Mouse (Mus musculus): ENCODE results near the gene Ndufs4. TPM values are rescaled to one million over a fixed set of nuclear protein-coding genes. Genes with fewer than 3 reads are reported as not detected.

Gene Ndufs4
- polyA plus RNA-seq, 1 experiment: 1.0 TPM

DNA sequence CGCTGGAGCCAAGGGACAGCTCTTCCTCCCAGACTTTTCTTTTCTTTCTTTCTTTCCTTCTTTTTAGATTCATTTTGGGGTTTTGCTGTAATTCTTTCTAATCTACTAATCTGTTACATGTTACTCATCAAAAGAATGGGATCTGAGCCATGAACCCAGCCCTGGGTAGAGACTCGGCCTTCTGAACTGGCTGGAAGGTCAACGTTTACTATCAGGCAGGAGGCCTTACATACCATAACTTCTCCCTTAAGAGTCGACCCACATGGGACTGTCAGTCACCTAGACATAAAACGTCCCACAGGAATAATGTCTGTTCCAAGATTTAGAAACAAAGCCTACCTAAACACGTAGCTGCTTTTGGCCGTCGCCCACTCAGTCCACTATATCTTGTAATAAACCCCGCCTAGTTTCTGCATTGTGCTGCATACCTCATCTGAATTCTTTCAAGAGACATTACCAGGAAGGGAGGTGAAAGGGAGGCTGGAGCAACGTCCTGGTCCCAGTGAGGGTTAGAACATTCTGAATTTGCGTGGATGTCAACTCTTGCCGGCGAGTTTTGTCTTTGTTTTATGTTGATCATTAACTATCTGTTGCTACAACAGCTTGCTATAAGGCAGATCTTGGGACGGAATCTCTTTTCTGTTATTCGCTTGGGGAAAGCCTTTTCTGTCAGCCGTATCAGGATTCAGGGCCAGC, 116.5 kb downstream of the Ndufs4 start:
- no peaks in the 10 kb centered on the region for H3K9me3 ChIP-seq (ENCODE audit: control insufficient read depth, low read length)
- TF ChIP-seq TAL1 (IDR thresholded peaks at IDR 0.05; ENCODE audit: low read length) (no peak), GATA1 (IDR thresholded peaks at IDR 0.05; ENCODE audit: low read length) (no peak)
- H3K4me1 ChIP-seq (ENCODE audit: control insufficient read depth): no peaks in the 10 kb centered on the region
- no peaks in the 10 kb centered on the region for H3K27me3 ChIP-seq (ENCODE audit: control insufficient read depth)
- H3K4me3 ChIP-seq (replicated peaks): no peak overlapping the region
- no peaks in the 10 kb centered on the region for H3K36me3 ChIP-seq (ENCODE audit: control insufficient read depth)

DNA sequence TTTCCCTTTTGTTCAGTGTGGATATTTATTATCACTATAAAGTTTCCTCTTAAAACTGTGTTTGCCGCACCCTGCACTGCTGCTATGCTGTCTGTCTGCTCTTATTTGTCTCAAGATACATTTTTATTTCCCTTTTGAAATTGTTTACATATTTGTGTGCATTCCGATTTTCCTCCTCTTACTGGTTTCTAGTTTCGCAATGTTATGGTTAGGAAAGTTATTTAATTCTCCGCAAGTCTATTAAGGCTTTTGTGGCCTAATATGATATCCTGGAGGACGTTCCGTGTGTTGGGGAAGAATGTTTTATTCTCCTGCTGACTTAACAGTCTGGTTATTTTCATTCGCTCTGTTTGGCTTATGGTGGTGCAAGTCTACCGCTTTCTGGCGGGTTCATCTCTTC, 120.3 kb downstream of the Ndufs4 start:
- TF ChIP-seq TAL1 (IDR thresholded peaks at IDR 0.05; ENCODE audit: low read length) (no peak), GATA1 (IDR thresholded peaks at IDR 0.05; ENCODE audit: low read length) (no peak)
- no peaks in the 10 kb centered on the region for H3K36me3 ChIP-seq (ENCODE audit: control insufficient read depth)
- H3K27me3 ChIP-seq (ENCODE audit: control insufficient read depth): no peaks in the 10 kb centered on the region
- H3K4me3 ChIP-seq (replicated peaks): no peak overlapping the region
- H3K9me3 ChIP-seq (ENCODE audit: control insufficient read depth, low read length): no peaks in the 10 kb centered on the region
- H3K4me1 ChIP-seq (ENCODE audit: control insufficient read depth): no peaks in the 10 kb centered on the region

DNA sequence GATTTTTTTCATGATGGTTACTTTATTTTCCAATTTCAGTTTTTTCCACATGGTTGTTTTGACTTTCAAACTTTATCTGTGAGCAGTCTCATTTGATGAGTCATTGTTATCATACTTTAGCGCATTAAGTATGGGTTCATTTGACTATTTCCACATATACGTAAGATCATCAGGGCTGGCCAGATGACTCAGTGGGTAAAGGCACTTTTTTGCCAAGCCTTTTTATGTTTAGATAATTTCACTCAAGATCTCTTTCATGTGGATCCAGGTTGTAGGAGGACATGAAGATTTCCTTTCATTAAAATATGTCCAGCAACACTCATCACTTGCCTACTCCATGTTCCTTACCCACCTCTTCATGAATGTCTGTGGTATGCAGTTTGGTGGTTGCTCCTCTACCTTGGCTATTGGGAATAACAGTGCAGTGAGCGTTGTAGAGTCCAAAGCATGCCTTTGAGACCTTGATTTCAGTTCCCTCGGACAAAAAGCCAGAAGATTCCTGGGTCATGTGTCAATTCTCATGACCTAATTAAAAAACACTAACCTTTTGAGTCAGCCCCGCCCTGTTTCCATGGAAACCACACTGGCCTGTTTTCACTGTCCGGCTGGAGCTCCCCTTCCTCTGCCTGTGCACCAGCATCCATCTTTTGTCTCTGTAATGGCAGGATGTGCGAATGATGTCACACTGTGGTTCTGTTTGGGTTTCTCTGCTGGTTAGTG, 127.4 kb downstream of the Ndufs4 start:
- H3K27me3 ChIP-seq (ENCODE audit: control insufficient read depth): no peaks in the 10 kb centered on the region
- TF ChIP-seq TAL1 (IDR thresholded peaks at IDR 0.05; ENCODE audit: low read length) (no peak), GATA1 (IDR thresholded peaks at IDR 0.05; ENCODE audit: low read length) (no peak)
- H3K9me3 ChIP-seq (ENCODE audit: control insufficient read depth, low read length): no peaks in the 10 kb centered on the region
- H3K4me3 ChIP-seq (replicated peaks): no peak overlapping the region
- H3K4me1 ChIP-seq (ENCODE audit: control insufficient read depth): no peaks in the 10 kb centered on the region
- H3K36me3 ChIP-seq (ENCODE audit: control insufficient read depth): no peaks in the 10 kb centered on the region

DNA sequence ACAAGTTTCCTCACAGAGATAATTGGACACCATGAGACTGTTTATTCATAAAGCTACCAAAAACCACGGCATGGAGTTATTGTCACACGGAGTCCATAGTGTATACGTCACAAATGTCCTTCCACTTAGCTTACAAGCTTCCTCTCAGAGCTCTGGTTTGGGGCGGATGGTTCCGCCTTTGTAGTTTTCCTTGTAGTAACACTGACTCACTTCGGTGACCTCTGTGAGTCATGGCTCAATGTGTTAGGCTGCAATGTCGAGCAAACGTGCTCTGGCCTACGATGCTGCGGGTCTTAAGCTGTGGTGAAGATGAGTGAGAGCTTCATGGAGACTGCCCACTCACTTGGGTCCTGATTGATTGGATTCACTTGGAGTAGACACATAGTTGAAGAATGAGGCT, 133.4 kb downstream of the Ndufs4 start:
- H3K36me3 ChIP-seq (ENCODE audit: control insufficient read depth): no peaks in the 10 kb centered on the region
- no peak overlapping the region for H3K4me3 ChIP-seq (replicated peaks)
- no peaks in the 10 kb centered on the region for H3K4me1 ChIP-seq (ENCODE audit: control insufficient read depth)
- no peaks in the 10 kb centered on the region; the same call in 1 of the 2 replicates for H3K9me3 ChIP-seq (ENCODE audit: control insufficient read depth, low read length)
- H3K27me3 ChIP-seq (ENCODE audit: control insufficient read depth): no peaks in the 10 kb centered on the region
- TF ChIP-seq GATA1 (IDR thresholded peaks at IDR 0.05; ENCODE audit: low read length) (no peak), TAL1 (IDR thresholded peaks at IDR 0.05; ENCODE audit: low read length) (no peak)

Other genes with a start within 250 kb of the Ndufs4 start
- gene Fst, start 70.7 kb upstream of the Ndufs4 start, polyA plus RNA-seq (2012): not detected in 2 replicates

Measured in erythroblast, embryonic 14.5 days (primary cell).